8 mouse cellular contexts compared by ENCODE assay signal in the genomic region with DNA sequence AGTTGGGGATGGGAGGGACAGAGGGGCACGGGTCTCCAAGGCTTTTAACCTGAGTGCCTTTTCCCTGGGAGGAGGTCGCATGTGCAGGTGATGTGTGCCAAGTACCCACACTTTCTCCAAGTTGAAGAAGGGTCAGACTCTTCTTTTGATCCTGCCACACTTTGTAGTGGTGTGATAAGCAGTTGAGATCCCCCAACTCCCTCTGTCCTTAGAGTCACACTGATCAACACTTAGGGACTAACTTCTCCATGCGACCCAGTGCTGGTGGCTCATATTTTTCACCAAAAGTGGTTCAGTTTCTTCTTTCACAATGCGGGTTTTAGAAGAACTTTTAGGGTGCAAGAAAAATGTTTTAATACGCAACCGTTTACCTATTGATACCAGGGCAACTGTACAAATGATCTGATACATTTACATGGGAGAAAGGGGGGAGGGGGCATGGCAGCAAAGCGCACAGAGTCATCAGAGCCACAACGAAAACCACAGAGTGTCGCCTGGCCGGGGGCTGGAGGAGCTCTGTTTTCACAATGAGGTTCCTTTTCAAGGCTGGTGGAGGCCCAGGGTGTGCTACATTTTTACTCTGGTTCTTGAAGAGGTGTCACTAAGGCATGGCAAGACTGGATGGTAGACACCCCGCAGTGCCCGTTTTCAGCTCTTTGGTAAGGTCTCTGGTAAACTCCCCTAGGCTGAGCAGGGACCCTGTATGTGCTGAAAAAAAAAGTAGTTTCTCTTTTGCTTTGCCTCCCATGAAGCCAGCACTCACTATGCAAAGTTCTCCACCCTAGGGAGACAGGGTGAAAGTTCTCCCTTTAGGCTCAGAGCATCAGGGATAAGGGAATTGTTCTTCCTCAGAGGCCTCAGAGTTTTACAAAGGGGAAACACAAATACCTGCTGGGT. TPM values are rescaled to one million over a fixed set of nuclear protein-coding genes. Genes with fewer than 3 reads are reported as not detected.
DNase-seq lines count a peak whose midpoint lies in the region; ATAC-seq and TF ChIP-seq lines count a peak whose summit lies in the region.

No protein-coding gene starts in this region.

- no peak for TF ChIP-seq RAD21 in MEL (IDR thresholded peaks at IDR 0.05; ENCODE audit: low read depth, low read length)

- ATAC-seq in heart, postnatal 0 days (ENCODE audit: insufficient read depth, low read depth), result no peak
- ATAC-seq in lung, embryonic 15.5 days (ENCODE audit: borderline replicate concordance, extremely low read depth, low FRiP score, low TSS enrichment), result no peak
- no peak; the same call in 1 of the 2 replicates for ATAC-seq in stomach, postnatal 0 days (ENCODE audit: low FRiP score, low TSS enrichment)

- 42% methylated on average over 12 of the region's 12 CpGs for WGBS in heart, postnatal 0 days
- 45% methylated on average over 12 of the region's 12 CpGs for WGBS in lung, embryonic 15.5 days
- WGBS in stomach, postnatal 0 days, result 62% methylated on average over 12 of the region's 12 CpGs

- H3K27me3 ChIP-seq in MEL (ENCODE audit: control insufficient read depth in 1 of 2, insufficient read depth in 2 of 2, low read length in 2 of 2), result no peaks in the 10 kb centered on the region
- 0 out of 2 replicates have a peak, but pooled peaks cover 6% of the 10 kb centered on the region for H3K27me3 ChIP-seq in heart, postnatal 0 days (ENCODE audit: control insufficient read depth, insufficient read depth, low read length)
- no peaks in the 10 kb centered on the region for H3K27me3 ChIP-seq in lung, embryonic 15.5 days
- no peaks in the 10 kb centered on the region for H3K27me3 ChIP-seq in stomach, postnatal 0 days (ENCODE audit: control insufficient read depth, insufficient read depth, low read length)

- no peaks in the 10 kb centered on the region for H3K9me3 ChIP-seq in MEL (replicated peaks; ENCODE audit: insufficient read depth, low read length)
- H3K9me3 ChIP-seq in heart, postnatal 0 days (replicated peaks; ENCODE audit: control insufficient read depth, low read length), result no peaks in the 10 kb centered on the region
- H3K9me3 ChIP-seq in lung, embryonic 15.5 days, result no peaks in the 10 kb centered on the region
- H3K9me3 ChIP-seq in stomach, postnatal 0 days (ENCODE audit: control insufficient read depth, low read length), result no peaks in the 10 kb centered on the region

- H3K79me2 ChIP-seq in MEL (ENCODE audit: control insufficient read depth, insufficient read depth, low read length, poor library complexity), result no peaks in the 10 kb centered on the region; the same call in 1 of the 2 replicates

- H3K4me2 ChIP-seq in heart, postnatal 0 days (ENCODE audit: low read depth, low read length), result peak overlapping the region; percentile 68
- peak overlapping the region; percentile 83 for H3K4me2 ChIP-seq in lung, embryonic 15.5 days
- peak overlapping the region; percentile 82 for H3K4me2 ChIP-seq in stomach, postnatal 0 days (replicated peaks; ENCODE audit: low read depth)

- DNase-seq in adrenal gland, postnatal 10 days, result peak; percentile 9
- DNase-seq in adrenal gland, adult 18-20 months (ENCODE audit: low spot score in 2 of 2), result no peak
- DNase-seq in MEL (ENCODE audit: low read depth, low spot score), result peak; percentile 53
- DNase-seq in heart, postnatal 0 days (ENCODE audit: low spot score), result no peak
- DNase-seq in stomach, postnatal 0 days (ENCODE audit: low spot score), result no peak
- no peak for DNase-seq in right cerebral cortex, adult 18-20 months
- no peak for DNase-seq in adrenal gland, postnatal 14 days

- H3K9ac ChIP-seq in MEL (ENCODE audit: control insufficient read depth, low read depth, low read length, poor library complexity, severe bottlenecking), result peak overlapping the region; percentile 91
- peak overlapping the region; percentile 51 for H3K9ac ChIP-seq in heart, postnatal 0 days (replicated peaks; ENCODE audit: low read depth, low read length)
- peak overlapping the region; percentile 40 for H3K9ac ChIP-seq in lung, embryonic 15.5 days
- peak overlapping the region; percentile 68 for H3K9ac ChIP-seq in stomach, postnatal 0 days (ENCODE audit: low read length)

- H3K27ac ChIP-seq in MEL (ENCODE audit: control insufficient read depth, low read depth, low read length), result peak overlapping the region; percentile 85
- no peak overlapping the region for H3K27ac ChIP-seq in heart, postnatal 0 days (ENCODE audit: low read depth)
- H3K27ac ChIP-seq in lung, embryonic 15.5 days, result 0 out of 2 replicates have a peak overlapping the region, but pooled peaks have one; percentile 57
- no peak overlapping the region for H3K27ac ChIP-seq in stomach, postnatal 0 days (replicated peaks)

- H3K4me1 ChIP-seq in MEL (ENCODE audit: control insufficient read depth in 1 of 2, insufficient read depth in 2 of 2, low read length in 2 of 2), result peaks cover 6 to 8% of the 10 kb centered on the region in 2 experiments; a peak in 3 of 4 replicates
- peaks cover 12% of the 10 kb centered on the region; the same call in 1 of the 2 replicates for H3K4me1 ChIP-seq in heart, postnatal 0 days (ENCODE audit: control insufficient read depth, insufficient read depth)
- H3K4me1 ChIP-seq in lung, embryonic 15.5 days, result peaks cover 27% of the 10 kb centered on the region
- 0 out of 2 replicates have a peak, but pooled peaks cover 3% of the 10 kb centered on the region for H3K4me1 ChIP-seq in stomach, postnatal 0 days (replicated peaks; ENCODE audit: control insufficient read depth, insufficient read depth)

- H3K36me3 ChIP-seq in MEL (ENCODE audit: control insufficient read depth in 1 of 2, insufficient read depth in 2 of 2, low read length in 2 of 2), result peaks cover 0 to 5% of the 10 kb centered on the region in 2 experiments; a peak in 2 of 4 replicates
- H3K36me3 ChIP-seq in heart, postnatal 0 days (replicated peaks; ENCODE audit: control insufficient read depth, insufficient read depth, low read length), result no peaks in the 10 kb centered on the region
- no peaks in the 10 kb centered on the region for H3K36me3 ChIP-seq in lung, embryonic 15.5 days
- H3K36me3 ChIP-seq in stomach, postnatal 0 days (ENCODE audit: control insufficient read depth, insufficient read depth, low read length), result no peaks in the 10 kb centered on the region

- TF ChIP-seq EP300 in MEL (IDR thresholded peaks at IDR 0.05; ENCODE audit: low read depth in 1 of 2, low read length in 2 of 2), result 0 out of 4 replicates have a peak, but pooled peaks of 1 of the 2 experiments have one; percentile 9
- no peak for TF ChIP-seq EP300 in heart, postnatal 0 days (IDR thresholded peaks at IDR 0.05; ENCODE audit: low read depth)
- TF ChIP-seq EP300 in stomach, postnatal 0 days (optimal IDR thresholded peaks at IDR 0.05), result no peak

- no peak for TF ChIP-seq CTCF in MEL (IDR thresholded peaks at IDR 0.05 in 2 of 3, conservative IDR thresholded peaks at IDR 0.05 in 1 of 3; ENCODE audit: control insufficient read depth in 1 of 3, insufficient read depth in 1 of 3, low read depth in 2 of 3, low read length in 3 of 3, poor library complexity in 1 of 3, severe bottlenecking in 1 of 3)
- TF ChIP-seq CTCF in heart, postnatal 0 days (IDR thresholded peaks at IDR 0.05; ENCODE audit: low read depth), result no peak
- TF ChIP-seq CTCF in stomach, postnatal 0 days (IDR thresholded peaks at IDR 0.05; ENCODE audit: low read depth), result no peak

- TF ChIP-seq POLR2A in MEL (IDR thresholded peaks at IDR 0.05; ENCODE audit: control insufficient read depth in 1 of 2, insufficient read depth in 1 of 2, low read depth in 1 of 2, low read length in 2 of 2, poor library complexity in 1 of 2), result no peak

- peak overlapping the region; percentile 64 to 92 for H3K4me3 ChIP-seq in MEL (ENCODE audit: control insufficient read depth in 1 of 2, insufficient read depth in 1 of 2, low read depth in 2 of 2, low read length in 2 of 2)
- H3K4me3 ChIP-seq in heart, postnatal 0 days (ENCODE audit: low read depth, low read length), result peak overlapping the region; percentile 39
- peak overlapping the region; percentile 41 for H3K4me3 ChIP-seq in lung, embryonic 15.5 days
- H3K4me3 ChIP-seq in stomach, postnatal 0 days (ENCODE audit: low read depth, low read length), result peak overlapping the region; percentile 40

TF ChIP-seq in MEL, 35 proteins besides CTCF, POLR2A, EP300 and RAD21:
- TF ChIP-seq SIN3A (IDR thresholded peaks at IDR 0.05; ENCODE audit: low read length) (no peak), MYB (IDR thresholded peaks at IDR 0.05; ENCODE audit: low read depth, low read length) (0 out of 2 replicates have a peak, but pooled peaks have one; percentile 19), MAX (IDR thresholded peaks at IDR 0.05; ENCODE audit: low read length) (no peak), BHLHE40 (IDR thresholded peaks at IDR 0.05; ENCODE audit: borderline replicate concordance, low read depth, low read length) (0 out of 2 replicates have a peak, but pooled peaks have one; percentile 10), ZC3H11A (IDR thresholded peaks at IDR 0.05; ENCODE audit: low read depth, low read length) (no peak), CHD1 (IDR thresholded peaks at IDR 0.05; ENCODE audit: low read depth, low read length) (0 out of 2 replicates have a peak, but pooled peaks have one; percentile 17)

RNA-seq across cellular contexts. Expression of a gene that starts 0.7 kb away (rescaled TPM):
- total RNA-seq in adrenal gland, postnatal 10 days (2021), result 1 to 10 TPM; 3.6 to 4.9 TPM
- 1 to 10 TPM; 6.8 to 9.1 TPM for total RNA-seq in adrenal gland, adult 18-20 months (2021)
- total RNA-seq in MEL (2012; rRNA removed), result 3.7 and 5.9 TPM in 2 replicates
- 1 to 10 TPM in 1 of 2 experiments, not detected in 1; 5.1 TPM for polyA plus RNA-seq in MEL (2012; ENCODE audit: insufficient read depth in 1 of 2, insufficient read length in 2 of 2, low read depth in 1 of 2, low replicate concordance in 2 of 2, missing spikeins in 1 of 2)
- 0.38 TPM in 1 of 2 replicates, not detected in the other for total RNA-seq in heart, postnatal 0 days (2014; rRNA removed; ENCODE audit: low replicate concordance)
- polyA plus RNA-seq in heart, postnatal 0 days (2015; fragmentation: Nextera tagmentation; extraction: Ambion mirVana), result 0.54 and 0.82 TPM in 2 replicates
- polyA plus RNA-seq in lung, embryonic 15.5 days (2015; fragmentation: Nextera tagmentation; extraction: Ambion mirVana), result 0.39 and 0.62 TPM in 2 replicates
- 0.39 and 0.46 TPM in 2 replicates for polyA plus RNA-seq in stomach, postnatal 0 days (2015; fragmentation: Nextera tagmentation; extraction: Ambion mirVana)
- 3.8 and 4.2 TPM in 2 replicates for total RNA-seq in adrenal gland, postnatal 14 days (2021)

RNA-seq across cellular contexts. Expression of a gene that starts 30.8 kb away (rescaled TPM):
- total RNA-seq in adrenal gland, postnatal 10 days (2021), result 10 to 100 TPM; 17.9 to 25.1 TPM
- total RNA-seq in adrenal gland, adult 18-20 months (2021), result 10 to 100 TPM; 21.9 to 25.3 TPM
- 0.96 and 1.1 TPM in 2 replicates for total RNA-seq in MEL (2012; rRNA removed)
- polyA plus RNA-seq in MEL (2012; ENCODE audit: insufficient read depth in 1 of 2, insufficient read length in 2 of 2, low read depth in 1 of 2, low replicate concordance in 2 of 2, missing spikeins in 1 of 2), result 1 to 10 TPM in 1 of 2 experiments, not detected in 1; 2.1 TPM
- 1.8 and 3.5 TPM in 2 replicates for total RNA-seq in heart, postnatal 0 days (2014; rRNA removed; ENCODE audit: low replicate concordance)
- 0.61 and 0.84 TPM in 2 replicates for polyA plus RNA-seq in heart, postnatal 0 days (2015; fragmentation: Nextera tagmentation; extraction: Ambion mirVana)
- 26.8 and 28.2 TPM in 2 replicates for polyA plus RNA-seq in lung, embryonic 15.5 days (2015; fragmentation: Nextera tagmentation; extraction: Ambion mirVana)
- polyA plus RNA-seq in stomach, postnatal 0 days (2015; fragmentation: Nextera tagmentation; extraction: Ambion mirVana), result 10.0 and 11.3 TPM in 2 replicates
- total RNA-seq in adrenal gland, postnatal 14 days (2021), result 22.3 and 24.3 TPM in 2 replicates

Comparison
In these comparisons a context has a peak if more than half of its experiments do, and no peak if none do; other contexts are left out.
1. DNase-seq: peak in adrenal gland, postnatal 10 days (single experiment) and MEL (single experiment); none in adrenal gland, adult 18-20 months (0 of 2), heart, postnatal 0 days (single experiment), stomach, postnatal 0 days (single experiment), right cerebral cortex, adult 18-20 months (single experiment) and adrenal gland, postnatal 14 days (single experiment).
2. H3K27ac ChIP-seq: peak in MEL (single experiment) and lung, embryonic 15.5 days (single experiment); none in heart, postnatal 0 days (single experiment) and stomach, postnatal 0 days (single experiment).
3. H3K9ac ChIP-seq: peak in every context shown above with its lines; median percentile 91 in MEL; 68 in stomach, postnatal 0 days; 51 in heart, postnatal 0 days; 40 in lung, embryonic 15.5 days.
4. Peak in every context shown above with its lines, with median percentiles within 50 percentile points of each other: H3K4me3 ChIP-seq and H3K4me2 ChIP-seq.